Mouse (Mus musculus): ENCODE data around the gene Sel1l2.

DNA sequence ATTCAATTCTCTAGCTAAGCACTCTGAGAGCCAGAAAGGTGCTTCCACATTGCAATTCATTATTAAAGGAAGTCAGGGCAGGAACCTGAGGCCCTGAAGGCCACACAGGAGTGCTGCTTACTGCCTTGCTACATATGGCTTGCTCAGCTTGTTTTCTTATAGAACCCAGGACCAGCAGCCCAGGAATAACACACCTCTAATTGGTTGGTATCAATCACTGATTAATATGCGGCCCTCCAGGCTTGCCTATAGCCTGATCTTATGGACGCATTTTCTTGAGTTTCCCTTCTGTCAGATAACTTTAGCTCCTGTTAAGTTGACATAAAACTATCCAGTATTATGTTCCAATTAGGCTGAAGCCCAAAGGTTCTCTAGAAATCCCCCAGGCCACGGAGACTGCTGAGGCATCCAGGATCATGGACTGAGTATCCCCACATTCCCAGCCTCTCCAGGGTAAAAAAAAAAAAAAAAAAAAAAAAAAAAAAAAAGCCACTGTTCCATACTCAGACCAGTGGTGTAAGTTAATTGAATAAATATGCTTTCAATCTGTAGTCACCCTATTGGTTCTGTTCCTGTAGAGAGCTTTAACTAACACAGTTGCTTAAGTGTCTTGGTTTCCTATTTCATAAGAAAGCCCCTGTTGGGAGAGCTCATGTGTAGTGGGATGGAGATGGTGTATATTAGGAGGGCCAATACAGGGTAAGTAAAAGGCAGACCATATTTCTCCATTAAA is 86.4 kb downstream of the Sel1l2 start:
- TF ChIP-seq MAFK (IDR thresholded peaks at IDR 0.05; ENCODE audit: insufficient read depth, low read depth, low read length) (no peak), ZC3H11A (IDR thresholded peaks at IDR 0.05; ENCODE audit: borderline replicate concordance, low read depth, low read length) (no peak), ZNF384 (IDR thresholded peaks at IDR 0.05; ENCODE audit: low read depth, low read length) (0 out of 2 replicates have a peak, but pooled peaks have one; percentile 25)

Data from ES-E14 (cell line).